Mouse (Mus musculus) testis, postnatal 10 days (tissue): Measurements from ENCODE around the gene Nasp.
"Not testable (repeated sequence)": the region's sequence is repeated elsewhere in the genome, so short reads cannot be mapped to it uniquely, and the experiment has no call there.

ENCODE experiments used
- DNase-seq: peaks from one replicate; pipeline ENCODE4 v3.0.0; 2021; ENCODE audit warnings: low spot score

Gene Nasp

GRCm38 (mm10) chr4:116627722-116628662 is at the start of gene Nasp:
Gene Nasp (minus strand): TSS chr4:116627941.
- peak; percentile 73 for DNase-seq

DNA sequence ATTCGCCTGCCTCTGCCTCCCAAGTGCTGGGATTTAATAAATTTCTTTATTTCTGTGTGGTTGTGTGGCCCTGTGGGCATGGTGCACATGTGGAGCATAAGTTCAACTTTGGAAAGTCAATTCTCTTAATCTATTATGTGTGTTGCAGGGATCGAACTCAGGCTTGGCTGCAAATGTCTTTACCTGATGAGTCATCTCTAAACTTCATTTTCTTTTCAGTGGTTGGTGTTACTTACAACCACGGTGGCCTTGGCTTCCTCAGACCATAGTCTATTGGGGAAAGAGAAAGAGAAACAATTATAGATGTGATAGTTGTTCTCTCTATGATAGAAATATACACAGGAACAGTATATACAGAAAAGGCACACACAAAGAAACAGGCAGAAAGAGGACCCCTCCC is 48.3 kb upstream of the Nasp start:
- no peak for DNase-seq

DNA sequence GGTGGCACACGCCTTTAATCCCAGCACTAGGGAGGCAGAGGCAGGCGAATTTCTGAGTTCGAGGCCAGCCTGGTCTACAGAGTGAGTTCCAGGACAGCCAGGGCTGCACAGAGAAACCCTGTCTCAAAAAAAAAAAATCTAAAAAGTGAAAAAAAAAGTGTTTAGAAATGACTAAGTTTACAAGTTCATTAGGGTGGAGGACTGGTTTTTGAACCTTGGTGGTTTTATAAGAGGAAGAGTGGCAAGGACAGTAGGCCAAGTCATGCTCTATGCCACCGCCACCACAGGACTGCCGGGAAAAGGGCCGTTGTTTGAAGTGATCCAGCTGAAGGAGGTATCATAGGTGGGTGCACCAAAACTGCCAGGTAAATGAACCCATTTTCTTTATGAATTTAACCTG is 47.0 kb upstream of the Nasp start:
- DNase-seq, result not testable (repeated sequence)

DNA sequence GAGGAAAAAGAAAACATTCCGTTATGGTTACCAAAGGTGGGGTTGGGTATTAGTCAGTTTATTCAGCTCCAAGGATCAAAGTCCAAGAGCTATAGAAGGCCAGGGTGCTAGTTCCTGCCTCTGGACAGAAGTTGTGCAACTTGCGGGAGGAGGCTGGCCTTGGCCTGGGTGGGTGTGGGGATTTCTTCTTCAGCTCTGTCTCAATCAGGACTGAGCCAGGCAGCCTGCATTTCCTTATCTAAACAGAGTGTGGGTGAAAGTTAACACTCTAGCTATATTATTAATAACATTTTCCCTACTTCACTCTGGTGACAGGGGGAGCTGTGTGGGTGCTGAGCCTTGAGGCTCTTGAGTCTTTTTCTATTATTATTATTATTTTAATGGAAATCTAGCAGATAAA is 45.0 kb upstream of the Nasp start:
- DNase-seq, result no peak

DNA sequence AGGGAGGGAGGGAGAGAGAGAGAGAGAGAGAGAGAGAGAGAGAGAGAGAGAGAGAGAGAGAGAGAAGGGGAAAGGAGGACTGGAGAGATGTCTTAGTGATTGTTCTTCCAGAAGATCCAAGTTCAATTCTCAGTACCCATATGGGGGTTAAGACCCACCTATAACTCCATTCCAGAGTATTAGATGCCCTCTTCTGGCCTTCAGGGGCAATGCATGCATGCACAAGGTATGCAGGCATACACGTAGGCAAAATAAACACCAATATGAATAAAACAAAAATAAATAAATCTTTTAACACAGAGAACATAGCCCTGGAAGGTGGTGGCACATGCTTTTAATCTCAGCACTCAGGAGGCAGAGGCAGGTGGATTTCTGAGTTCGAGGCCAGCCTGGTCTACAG is 41.5 kb upstream of the Nasp start:
- no peak for DNase-seq

DNA sequence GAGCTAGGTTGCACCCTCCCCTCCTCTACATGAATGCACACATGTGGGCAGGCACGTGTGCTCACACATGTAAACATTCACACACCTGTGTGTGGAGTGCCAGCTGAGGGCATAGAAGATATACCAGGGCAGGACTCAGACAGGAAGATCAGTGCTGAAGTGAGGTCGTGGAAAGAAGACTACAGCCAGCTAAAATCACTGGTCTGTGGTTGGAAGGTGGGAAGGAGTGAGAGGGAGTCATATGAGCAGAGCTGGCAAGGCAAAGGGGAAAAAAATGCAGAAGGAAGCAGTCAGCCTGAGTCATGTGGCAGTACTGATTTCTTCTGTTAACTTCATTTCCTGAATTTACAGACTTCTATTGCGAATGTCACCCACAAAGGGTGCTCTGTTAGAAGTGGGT is 40.4 kb upstream of the Nasp start:
- DNase-seq, result no peak

GRCm38 (mm10) chr4:116666625-116667024 is 38.9 kb upstream of the Nasp start:
- DNase-seq, result no peak

DNA sequence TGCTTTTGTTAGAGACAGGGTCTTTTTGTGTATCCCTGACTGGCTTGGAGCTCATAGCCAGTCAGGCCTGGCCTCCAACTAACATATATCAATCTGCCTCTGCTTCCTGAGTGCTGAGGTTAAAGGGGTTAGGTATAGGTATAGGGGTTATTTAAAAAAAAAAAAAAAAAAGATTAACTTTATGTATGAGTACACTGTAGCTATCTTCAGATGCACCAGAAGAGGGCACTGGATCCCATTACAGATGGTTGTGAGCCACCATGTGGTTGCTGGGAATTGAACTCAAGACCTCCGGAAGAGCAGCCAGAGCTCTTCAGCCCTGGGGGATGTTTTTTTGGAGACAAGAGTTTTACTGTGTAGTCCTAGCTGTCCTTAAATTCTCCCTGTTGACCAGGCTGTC is 34.3 kb upstream of the Nasp start:
- no peak for DNase-seq

- no peak for DNase-seq
These were observed 33.1 kb upstream of the Nasp start for GRCm38 (mm10) chr4:116660829-116661228.

DNA sequence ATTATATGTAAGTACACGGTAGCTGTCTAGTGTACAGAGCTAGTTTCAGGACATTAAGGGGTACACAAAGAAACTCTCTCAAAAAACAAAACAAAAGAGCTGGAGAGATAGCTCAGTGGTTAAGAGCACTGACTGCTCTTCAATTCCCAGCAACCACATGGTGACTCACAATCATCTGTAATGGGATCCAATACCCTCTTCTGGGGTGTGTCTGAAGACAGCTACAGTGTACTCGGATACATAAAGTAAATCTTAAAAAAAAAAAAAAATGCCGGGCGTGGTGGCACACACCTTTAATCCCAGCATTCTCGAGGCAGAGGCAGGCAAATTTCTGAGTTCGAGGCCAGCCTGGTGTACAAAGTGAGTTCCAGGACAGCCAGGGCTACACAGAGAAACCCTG is 32.2 kb upstream of the Nasp start:
- not testable (repeated sequence) for DNase-seq

- no peak for DNase-seq
These were observed 31.7 kb upstream of the Nasp start for GRCm38 (mm10) chr4:116659474-116659873.

GRCm38 (mm10) chr4:116657971-116658370 is 30.2 kb upstream of the Nasp start:
- no peak for DNase-seq

DNA sequence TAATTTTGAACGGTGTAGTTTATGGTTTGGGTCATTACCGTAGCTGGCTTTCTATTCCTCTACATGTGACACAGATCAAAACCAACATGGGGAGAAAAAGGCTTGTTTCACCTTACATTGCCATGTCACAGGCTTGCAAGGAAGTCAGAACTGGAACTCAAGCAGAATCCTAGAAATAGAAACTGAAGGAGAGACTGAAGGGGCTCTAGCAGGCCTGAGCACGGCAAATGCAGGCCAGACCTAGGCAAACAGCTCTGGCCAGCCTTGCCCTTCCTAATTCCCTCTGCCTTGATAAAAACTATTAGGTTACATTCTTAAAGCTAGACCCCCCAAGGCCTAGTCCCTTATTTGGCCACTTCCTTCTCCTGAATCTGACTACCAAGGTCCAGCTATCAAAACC is 27.9 kb upstream of the Nasp start:
- no peak for DNase-seq

DNA sequence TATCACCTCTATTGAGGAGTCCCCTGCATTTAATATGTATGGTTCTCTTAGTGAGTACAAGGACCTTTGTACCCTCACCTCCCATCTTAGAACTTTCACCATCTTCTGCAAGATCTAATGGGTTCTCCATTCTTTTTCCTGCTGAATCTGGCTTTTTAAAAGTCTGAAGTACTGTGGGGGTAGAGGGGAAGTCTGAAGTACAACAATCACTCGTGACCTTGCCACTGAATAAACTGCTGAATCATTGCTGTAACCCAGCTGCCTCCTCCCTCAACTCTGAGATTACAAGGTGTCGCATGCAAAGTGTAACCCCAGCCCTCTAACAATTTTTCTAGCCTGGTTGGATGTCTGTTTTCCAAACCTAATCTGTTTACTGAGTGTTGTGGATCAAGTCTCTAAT is 27.4 kb upstream of the Nasp start:
- DNase-seq, result no peak

- peak; percentile 88 for DNase-seq
These were observed 25.5 kb upstream of the Nasp start for GRCm38 (mm10) chr4:116653228-116653627.

- DNase-seq, result no peak
These were observed 24.0 kb upstream of the Nasp start for GRCm38 (mm10) chr4:116651797-116652135.

- DNase-seq, result peak; percentile 92
These were observed 23.4 kb upstream of the Nasp start, which contains the start of gene Akr1a1 for GRCm38 (mm10) chr4:116650924-116651796. Gene Akr1a1 (minus strand): TSS chr4:116651680.

DNA sequence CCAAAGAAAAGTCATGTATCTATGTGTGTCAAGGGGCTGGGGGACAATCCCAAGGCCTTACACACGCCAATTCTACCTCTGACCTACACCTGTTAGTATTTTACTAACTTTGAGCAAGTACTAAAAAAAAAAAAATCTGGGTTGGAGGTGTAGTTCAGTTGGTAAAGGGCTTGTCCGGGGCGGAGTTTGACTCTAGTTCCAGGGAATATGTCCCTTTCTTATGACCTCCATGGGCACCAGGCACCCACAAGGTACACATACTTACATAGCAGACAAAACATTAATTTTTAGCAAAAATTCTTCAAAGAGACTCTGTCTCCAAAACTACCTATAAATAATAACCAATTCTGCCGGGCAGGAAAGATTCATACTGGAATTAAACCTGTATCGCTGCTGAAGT is 22.6 kb upstream of the Nasp start:
- DNase-seq, result no peak

DNA sequence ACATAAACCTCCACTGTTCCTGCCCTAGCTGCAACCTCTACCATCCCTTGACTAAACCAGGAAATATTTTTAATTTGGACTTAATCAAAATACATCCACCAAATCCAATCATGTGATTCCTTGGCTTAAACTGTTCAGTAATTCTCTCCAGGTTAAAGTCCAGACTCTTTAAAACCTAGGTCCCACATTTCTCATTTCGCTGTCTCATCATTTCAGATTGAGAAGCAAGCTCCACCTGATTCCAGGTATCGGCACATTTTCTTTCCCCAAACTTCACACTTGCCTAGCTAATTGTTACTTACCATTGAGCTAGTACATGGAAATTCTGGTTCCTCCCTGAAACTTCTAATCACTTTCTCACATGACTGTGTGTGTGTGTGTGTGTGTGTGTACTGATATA is 21.7 kb upstream of the Nasp start:
- no peak for DNase-seq

DNA sequence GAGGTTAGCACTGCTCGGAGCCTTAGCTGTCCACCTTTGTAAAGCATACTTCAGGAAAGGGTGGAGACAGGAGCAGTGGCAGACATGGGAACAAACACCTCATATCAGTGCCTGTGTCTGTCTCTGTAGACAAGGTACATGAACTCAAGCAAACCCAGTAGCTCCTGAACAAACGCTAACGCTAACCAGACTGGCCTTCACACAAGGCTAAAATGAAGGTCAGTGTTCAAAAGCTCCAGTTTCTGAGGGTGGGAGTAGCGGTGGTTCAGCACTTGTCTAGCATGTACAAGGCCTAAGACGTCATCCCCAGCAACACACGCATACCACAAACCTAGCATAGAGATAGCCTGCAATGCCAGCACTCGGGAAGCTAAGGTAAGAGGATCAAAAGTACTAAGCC is 17.9 kb upstream of the Nasp start:
- no peak for DNase-seq

GRCm38 (mm10) chr4:116644326-116644725 is 16.6 kb upstream of the Nasp start:
- DNase-seq, result no peak

GRCm38 (mm10) chr4:116642071-116642470 is 14.3 kb upstream of the Nasp start:
- DNase-seq, result no peak

GRCm38 (mm10) chr4:116638821-116639220 is 11.1 kb upstream of the Nasp start:
- DNase-seq, result no peak
